Mouse (Mus musculus): ENCODE data around the gene Sh3rf3.

DNA sequence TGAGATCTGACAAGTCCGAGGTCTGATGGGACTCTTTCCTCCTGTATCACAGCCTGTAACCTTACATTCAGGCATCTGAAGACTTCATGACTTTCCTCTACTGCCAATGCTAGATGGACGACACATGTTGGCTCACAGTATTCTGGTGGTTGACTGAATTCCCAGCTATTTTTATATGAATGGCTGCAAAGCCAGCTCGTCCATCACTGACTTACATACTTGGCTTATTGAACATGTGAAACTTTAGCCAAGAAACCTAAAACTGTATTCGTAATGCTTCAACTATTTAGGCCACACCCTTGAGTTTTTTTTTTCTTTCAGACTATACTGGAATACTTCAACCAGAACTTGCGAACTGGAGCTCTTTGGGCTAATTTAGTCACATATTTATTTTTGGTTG is 3.0 kb upstream of the Sh3rf3 start:
- TF ChIP-seq EP300 (IDR thresholded peaks at IDR 0.05) (no peak), CTCF (IDR thresholded peaks at IDR 0.05) (no peak)
